Mouse (Mus musculus) kidney, postnatal 36 days (tissue): ENCODE data around the gene Fosb.

Source experiments
- DNase-seq, 2 experiments: peaks; one replicate each; pipeline ENCODE4 v3.0.0; 2021 to 2022; ENCODE audit warnings: mixed read lengths in 2 of 2

Gene Fosb

DNA sequence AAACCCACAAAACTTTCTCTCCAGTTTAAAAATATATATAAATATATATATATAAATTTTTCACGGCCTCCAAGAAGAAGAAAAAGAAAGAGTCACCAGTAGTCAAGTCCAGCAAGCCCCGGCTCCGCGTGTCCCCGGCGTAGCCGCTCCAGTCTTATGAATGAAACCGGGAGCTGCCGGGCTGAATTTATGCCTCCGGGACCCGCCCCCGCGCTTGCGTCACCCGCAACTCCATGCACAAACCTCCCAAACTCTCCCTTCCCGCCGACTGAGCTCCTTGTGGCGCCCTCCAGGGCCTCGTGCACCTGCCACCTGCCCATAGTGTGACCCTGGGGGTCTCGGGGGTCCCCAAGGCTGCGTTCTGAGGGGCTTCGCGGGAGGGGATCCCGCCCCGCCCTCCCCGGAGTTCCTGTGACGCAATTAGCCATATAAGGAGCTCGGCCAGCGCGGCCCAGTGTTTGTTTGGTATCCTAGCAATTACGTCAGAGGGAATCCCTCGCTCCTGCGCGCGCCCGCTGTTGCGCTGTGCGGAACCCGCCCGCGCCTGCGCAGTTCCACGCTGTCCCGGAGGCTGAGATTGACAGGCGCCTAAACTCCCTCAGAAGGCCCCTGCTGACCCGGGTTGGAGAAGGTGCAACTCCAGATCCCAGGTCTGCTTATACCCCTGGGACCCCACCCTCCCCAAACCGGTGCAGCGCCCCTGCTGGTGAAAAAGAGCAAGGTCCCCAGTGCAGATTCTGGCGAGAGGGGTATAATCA lies at the start of gene Fosb:
Gene Fosb, minus strand, starts transcription at position 168 of the 758 bp plus-strand sequence.
- DNase-seq: peak; percentile 97 to 98

DNA sequence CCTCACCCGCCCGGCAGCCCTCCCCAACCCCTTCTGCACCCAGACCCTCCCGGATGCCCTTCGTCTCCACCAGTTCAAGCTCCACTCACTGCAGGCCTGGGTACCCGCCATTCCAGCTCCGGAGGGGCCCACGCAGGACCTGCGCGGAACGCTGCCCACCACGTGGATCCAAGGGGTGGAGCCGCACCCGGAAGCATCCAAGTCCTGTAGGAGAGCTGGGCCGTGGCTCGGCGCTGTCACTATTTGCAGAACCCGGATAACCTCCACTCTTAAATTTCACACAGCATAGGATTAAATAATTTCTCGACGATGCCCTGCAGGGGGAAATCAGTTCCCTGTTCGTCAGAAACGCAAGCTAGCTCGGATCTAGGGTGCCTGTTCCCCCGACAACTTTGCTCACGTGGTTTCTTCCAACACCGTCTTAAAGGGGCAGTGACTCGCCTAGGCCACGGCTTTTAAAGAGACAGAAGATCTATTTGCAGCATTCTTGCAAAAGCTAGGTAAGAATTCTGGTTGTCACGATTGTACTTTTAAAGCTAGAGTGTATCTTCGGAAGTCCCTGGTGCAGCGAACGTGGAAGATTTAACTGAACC lies 49.5 kb upstream of the Fosb start, which contains the start of the genes Cd3eap and Ppp1r13l:
Gene Cd3eap, minus strand, starts transcription at position 185 of the 593 bp plus-strand sequence.
Gene Ppp1r13l, plus strand, starts transcription at position 451 of the 593 bp plus-strand sequence.
- peak; percentile 88 to 93 for DNase-seq

DNA sequence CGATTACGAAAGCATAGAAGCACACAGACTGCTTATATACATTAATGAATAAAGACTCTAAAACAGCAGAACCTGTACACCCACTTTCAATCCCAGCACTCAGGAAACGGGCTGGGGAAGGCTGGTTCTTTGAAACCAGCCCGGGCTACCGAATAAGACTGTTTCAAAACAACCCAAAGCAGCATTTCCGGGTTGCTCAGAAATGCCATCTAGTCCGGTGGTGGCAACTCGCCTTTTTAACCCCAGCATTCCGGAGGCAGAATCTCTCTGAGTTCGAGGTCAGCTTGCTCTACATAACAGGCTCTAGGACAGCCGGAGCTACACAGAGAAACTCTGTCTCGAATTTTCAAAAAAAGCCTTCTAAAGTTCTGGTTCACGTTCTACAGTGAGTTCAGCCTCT lies 48.8 kb upstream of the Fosb start:
- no peak for DNase-seq

DNA sequence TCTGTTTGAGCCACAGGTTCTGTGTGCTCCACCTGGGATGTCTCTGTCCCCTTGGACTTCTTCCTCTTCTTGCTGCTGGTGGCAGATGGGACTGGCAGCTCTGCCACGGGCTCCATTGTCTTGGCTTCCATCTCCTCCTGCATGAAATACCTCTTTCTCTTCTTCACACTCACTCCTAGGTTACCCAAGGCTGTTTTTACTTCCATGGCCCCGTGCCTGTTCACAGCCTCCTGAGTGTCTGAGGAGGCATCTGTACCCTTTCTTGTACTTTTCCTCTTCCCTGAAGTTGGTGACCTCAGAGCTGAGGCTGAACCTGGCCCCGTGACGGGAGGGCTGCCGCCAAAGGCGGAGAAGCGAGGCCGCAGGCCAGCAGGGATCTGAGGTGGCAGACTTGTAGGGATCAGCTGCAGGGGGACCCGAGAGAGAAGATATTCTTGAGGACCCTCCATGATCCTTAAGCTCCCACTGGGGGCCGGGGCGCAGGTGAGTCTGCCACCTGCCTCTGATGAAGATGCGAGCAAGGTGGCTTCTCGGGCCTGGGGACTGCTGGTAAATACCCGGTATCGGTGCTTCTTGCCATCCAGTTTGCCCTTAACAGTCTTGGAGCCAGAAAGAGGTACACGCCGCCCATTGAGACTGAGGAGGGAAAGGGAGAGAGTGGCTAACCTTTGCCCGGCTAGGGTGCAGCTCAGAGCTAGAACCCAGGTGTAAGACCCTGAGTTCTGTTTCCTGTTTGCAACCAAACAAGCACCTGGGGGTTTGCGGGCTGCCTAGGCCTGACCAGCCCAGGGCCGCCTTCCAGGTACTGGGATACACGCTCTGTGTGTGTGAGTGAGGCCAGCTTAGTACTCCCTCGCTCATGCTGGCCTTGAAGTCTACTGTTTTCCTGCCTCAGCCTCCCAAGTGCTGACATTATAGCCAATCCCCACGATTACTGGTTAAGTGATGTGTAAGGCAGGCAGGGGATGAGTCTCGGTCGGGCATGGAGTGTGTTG lies 47.8 kb upstream of the Fosb start:
- no peak for DNase-seq

DNA sequence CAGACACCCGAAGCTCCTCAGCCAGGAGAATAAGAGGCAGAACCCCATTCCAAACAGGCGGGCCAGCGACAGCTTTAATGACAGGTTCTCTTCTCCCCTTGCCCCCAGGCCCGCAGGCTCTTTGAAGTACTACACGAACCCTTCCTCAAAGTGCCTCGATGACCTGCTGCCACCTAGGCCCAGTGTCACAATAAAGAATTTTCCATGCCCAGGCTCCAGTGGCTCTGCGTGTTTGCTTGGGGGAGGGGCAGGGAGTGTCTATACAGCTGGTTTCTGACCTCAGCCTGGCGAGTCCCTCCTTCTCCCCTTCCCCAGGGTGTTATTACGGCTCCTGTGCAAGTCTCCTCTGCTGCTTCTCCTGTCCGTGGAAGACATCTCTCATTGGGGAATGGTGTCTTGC lies 46.5 kb upstream of the Fosb start:
- no peak for DNase-seq

DNA sequence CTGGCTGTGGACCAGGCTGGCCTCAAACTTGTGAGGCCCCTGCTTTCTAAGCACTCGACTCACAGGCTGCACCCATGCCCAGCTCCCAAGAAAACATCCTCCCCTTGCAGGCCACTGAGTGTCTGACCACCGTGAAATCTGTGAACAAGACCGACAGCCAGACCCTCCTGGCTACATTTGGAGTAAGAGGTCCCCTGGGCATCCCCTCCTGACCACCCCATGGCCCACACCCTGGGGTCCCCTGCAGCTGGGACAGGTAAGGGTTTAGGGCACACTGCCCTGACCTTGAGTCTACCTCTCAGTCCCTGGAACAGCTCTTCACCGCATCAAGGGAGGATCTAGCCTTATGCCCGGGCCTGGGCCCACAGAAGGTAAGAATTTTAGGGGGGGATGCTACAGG lies 45.1 kb upstream of the Fosb start:
- no peak for DNase-seq

DNA sequence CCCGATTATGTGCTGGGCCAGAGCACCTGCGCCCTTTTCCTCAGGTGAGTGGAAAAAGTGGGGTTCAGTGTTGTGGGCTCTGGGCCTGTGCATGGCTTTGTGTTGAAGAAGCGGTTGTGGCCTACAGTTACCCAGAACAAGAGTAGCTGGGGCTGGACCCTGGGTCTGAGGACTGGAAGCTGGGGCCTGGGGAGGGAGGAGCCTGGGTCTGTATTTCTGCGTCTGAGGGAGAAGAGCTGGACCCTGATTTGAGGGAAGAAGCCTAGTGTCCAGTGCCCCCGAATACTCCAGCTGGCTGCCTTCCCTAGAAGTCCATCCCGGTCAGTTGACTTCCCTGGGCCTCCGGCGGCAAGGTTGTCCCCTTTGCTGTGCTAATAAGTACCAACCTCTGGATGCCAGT lies 40.4 kb upstream of the Fosb start:
- DNase-seq: no peak

DNA sequence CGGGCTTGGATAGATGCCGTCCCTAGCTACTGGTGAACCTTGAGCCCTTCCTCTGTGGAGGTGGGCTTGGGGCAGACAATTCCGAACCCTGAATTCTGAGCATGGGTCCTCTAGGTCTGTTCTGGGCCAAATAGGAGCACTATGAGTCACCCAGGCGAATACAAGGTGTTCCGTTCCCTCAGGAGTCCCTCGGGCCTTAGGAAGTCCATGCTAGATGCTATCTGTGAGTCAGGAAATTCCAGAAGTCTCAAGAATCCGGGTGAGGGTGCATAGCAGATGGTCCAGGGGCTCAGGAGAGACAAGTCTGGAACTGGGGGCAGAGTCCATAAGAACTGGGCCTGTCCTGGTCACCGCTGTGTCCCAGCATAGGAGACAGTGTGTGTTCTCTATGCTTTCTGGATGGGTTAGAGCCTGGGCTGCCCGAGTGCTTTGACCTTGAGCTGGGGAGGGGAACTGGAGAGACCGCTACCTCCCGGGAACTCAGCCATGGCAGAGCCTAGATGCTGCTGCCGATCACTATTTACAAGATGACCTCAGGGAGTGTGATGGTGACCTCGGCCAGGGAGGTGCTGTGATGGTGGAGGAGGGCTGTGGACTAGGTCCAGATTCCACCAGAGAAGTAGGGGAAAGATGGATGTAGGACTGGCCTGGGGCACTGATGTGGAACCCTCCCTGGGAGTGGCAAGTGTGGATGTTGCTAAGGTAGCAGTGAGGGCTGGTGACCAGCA lies 39.5 kb upstream of the Fosb start:
- DNase-seq: peak in 1 of 2 experiments; percentile 16

DNA sequence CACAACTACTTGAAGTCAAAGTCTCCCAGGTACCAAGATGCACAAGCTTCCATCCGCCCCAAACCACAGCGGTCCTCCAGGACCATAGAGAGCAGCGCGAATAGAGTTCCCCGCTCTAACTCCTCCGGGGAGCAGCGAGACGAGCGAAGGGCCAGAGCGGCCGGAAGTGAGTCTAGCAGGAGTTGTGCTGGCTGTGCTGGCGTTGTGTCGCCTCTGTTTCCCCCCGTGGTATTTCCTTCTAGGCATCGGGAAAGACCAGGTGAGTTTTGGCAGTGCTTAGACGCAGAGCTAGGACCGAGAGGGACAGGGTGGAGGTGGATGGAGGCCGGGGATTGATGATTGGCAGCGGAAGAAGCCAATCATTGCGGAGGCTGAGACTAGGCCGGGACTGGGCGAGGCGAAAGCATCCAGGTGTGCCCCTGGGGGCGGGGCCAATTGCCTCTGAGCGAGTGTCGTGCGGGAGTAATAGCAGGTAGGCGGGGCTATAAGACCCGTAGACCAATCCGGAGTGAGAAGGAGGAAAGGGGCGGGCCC lies 35.2 kb upstream of the Fosb start:
- DNase-seq: peak; percentile 99

DNA sequence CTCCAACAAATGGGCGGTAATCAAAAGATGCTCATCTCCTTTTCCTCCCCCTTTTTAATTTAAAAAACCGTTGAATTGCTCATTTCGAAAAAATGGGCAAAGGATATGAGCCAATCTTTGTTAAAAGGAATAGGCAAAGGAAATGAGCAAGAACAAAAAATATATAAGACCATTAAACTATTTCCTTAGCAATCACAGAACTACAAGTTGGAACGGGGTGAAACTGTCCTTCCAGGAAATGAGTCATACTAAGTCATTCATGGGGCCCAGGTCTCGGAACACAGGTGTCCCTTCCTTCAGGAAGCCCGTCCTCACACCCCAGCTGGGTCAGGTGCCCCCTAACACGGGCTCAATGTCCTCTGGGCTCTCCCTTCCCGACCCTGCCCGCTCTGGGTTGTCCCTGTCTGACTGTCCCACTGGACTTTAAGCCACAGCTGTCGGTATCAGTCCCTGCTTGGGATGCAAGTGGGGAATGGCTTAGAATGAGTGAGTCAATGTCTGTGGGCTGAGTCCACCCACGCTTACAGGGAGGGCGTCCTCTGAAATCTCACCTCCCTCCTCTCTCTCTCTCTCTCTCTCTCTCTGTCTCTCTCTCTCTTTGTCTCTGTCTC lies 34.5 kb upstream of the Fosb start, which contains the start of gene Ercc1:
Gene Ercc1, plus strand, starts transcription at position 542 of the 611 bp plus-strand sequence.
- no peak for DNase-seq

DNA sequence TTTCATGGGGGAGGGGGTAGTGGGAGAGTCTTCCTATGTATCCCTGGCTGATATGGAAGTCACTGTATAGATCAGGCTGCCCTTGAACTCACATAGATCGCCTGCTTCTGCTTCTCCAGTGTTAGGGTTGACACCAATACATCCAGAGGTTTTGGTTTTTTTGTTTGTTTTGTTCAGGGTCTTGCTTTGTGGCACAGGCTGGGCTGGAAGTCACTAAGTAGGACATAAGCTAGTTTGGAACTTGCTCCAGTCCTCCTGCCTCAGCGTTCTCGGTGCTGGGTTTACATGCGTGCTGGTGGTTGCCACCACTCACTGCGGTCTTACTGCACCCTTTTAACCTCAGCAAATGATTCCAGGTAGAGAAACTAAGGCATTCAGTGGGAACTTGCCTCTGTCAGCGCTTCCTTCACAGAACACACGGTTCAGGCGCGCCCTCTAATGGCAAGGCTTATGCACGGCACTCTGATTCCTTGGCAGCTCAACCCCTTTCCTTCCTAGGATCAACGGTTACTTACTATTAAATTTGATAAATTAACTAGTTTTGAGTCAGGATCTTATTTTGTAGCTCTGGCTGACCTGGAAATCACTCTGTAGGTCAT lies 33.5 kb upstream of the Fosb start:
- peak; percentile 74 to 85 for DNase-seq

DNA sequence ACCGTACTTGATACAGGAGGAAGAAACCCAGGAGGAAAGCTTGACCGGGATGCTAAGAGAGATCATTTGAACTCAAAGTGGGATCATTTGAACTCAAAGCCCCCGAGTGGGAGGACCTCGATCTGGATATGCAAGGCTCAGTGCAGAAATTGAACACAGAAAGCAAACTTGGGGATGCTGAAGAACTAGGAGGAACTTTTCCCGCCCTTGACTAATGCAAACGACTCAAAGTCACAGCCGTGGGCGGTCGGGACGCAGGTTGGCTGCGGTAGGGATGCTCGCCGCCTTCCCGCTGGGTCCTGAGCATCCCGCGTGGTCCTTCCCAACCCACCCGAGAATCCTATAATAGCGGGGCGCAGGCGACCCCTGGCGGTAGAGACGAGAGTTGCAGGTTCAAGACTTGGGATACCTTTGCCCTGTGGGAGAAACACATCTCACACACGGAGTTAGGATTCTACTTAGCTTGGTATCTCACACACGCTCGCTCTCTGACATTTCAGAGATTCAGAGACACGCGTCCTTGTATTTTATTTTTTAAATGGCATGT lies 32.7 kb upstream of the Fosb start:
- DNase-seq: peak; percentile 83 to 92

DNA sequence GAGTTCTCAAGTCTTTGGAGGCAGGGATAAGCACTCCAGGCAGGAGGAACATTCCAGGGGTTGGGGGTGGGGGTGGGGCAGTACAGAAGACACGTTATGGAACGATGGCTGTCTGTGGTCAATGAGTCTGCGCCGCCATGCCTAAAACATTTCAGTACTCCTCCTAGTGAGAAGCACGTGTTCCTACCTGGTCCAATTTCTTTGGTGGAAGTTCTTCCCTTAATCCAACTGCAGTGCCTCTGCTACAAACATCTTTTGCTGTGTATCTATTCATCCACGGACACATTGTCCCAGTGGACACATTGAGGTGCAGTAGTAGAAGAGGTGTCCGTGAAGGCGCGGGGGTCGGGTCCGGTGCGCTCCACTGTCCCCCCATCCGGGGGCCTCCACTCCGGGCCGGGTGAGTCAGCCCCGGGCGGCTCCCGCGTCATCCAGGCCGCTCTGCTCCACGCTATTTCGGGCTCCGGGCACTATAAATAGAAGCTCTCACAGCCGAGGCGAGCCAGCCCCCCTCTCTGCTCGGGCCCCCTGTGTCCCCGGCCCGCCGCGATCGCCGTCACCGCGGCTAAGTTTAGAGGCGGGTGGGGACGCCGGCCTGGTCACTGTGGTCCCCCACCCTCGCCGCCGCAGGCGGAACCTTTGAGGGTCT lies 32.0 kb upstream of the Fosb start:
- no peak for DNase-seq

DNA sequence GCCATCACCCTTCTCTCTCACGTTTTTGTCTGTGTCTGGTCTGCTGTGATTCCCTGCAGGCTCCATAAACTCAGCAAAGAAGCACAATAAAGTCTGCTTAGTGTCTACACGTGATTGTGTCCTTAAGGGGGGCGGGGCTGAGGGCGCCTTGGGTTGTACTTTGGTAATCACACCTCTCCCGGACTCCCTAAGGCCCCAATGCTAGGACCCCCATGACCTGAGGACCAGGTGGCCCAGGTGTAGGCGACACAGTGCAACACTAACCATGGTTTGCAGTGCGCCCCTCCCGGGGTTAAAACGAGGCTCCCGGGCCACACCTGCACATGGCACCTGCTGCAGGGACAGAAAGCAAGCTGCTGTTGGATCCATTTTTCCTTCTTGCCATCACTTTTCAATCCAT lies 31.4 kb upstream of the Fosb start:
- DNase-seq: no peak

DNA sequence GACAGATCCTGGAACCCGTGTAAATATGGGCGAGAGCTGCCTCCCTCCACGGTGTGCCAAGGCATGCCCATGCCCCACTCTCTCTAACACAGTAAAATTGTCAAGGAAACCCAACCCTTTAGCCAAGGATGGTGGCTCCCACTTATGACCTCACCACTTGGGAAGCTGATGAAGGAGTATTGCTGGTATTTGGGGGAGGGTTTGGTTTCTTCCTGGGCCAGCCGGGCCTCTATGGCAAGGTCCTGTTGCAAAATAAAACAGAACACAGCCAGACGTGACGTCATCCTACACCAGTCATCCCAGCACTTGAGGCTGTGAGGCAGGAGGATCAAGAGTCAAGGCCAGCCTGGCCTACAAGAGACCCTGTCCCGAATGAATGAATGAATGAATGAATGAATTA lies 28.7 kb upstream of the Fosb start:
- no peak for DNase-seq

DNA sequence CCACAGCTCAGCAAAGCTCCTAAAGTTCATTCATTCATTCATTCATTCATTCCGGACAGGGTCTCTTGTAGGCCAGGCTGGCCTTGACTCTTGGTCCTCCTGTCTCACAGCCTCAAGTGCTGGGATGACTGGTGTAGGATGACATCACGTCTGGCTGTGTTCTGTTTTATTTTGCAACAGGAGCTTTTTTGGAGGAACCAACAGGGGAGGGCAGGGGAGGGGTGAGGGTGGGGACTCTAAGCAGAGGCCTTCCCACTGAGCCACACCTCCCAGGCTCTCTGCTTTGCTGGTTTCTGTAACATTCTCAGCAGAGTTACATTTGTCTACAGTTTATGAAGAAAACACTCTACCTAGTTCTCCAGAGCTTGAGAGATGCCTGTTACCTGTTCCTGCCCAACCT lies 28.2 kb upstream of the Fosb start:
- DNase-seq: no peak

DNA sequence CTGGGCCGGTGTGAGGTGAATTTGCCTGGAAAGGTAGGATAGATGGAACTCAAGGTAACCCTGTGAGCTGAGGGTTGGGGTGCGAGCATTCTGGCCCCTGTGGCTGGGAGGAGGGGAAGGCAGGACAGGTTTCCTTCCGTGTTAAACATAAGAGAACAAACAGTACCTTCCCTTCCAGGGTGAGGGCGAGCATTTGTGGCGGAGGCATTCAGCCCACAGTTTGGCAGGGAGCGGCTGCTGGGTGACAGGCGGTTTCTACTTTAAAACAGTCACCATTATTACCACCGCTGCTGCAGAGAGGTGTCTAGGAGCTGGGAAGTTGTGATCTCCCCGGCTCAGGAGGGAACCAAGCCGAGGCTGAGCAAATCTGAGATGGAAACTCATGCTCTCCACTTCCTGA lies 27.3 kb upstream of the Fosb start:
- no peak for DNase-seq

DNA sequence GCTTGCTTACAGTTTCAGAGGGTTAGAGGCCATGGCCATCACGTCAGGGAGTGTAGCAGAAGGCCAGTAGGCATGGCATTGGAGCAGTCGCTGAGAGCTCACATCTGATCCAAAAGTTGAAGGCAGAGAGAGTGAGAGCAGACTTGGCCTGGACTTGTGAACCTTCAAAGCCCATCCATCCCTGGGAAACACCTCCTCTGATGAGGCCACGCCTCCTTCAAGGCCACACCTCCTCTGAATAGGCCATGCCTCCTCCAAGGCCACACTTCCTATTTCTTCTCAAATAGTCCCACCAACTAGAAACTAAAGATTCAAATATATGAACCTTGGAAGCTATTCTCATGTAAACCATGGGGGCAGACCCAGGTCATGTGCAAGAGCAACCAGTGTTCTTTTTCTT lies 25.7 kb upstream of the Fosb start:
- peak; percentile 54 to 74 for DNase-seq

DNA sequence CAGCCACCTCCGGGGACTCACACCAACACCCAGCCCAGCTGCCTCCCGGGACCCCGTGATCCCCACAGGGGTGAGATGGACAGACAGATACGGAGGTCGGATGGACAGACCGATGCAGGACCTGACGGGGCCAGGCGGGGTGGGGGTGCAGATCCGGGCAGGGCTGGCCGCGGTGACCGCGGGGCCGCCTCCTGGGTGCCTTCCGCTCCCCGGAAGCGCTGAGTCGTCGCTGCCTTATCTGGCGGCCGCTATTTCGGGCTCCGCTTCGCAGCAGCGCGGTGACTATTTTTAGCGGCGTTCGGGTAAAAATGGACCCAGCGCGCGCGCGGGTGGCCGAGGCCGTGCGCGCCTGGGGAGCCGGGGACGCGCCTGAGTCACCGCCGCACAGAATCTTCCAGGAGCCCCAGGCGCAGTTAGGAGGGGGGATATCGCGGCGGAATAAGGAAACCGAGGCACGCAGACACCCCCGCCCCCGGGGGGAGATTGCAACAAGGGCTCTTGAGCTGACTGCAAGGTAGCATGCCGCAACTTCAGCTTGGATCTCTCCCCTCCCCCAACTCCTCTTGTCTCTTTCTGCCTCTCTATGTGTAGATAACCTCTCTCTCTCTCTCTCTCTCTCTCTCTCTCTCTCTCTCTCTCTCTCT lies 23.0 kb upstream of the Fosb start:
- peak; percentile 66 to 79 for DNase-seq

DNA sequence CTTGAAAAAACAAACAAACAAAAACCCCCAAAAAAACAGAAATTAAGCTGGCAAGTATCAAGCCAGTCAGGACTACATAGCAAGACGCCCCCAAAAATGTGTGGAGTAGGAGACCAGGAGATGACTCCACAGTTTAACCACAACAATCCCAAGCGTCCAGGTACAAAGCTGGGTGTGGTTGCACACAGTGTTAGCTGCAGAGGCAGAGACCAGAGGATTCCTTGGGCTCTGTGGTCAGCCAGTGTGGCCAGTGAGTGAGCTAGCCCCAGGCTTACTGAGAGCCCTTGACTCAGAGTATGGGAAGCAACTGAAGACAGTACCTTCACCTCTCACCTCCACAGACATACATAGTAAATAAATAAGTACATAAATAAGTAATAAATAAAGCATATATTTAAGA lies 22.1 kb upstream of the Fosb start:
- no peak for DNase-seq
